Mouse (Mus musculus): ENCODE results near the gene Ptger1. TPM values are rescaled to one million over a fixed set of nuclear protein-coding genes. Genes with fewer than 3 reads are reported as not detected.

The Ptger1 gene
- polyA plus RNA-seq (2015; fragmentation: Nextera tagmentation; extraction: Ambion mirVana), result 0.45 and 1.3 TPM in 2 replicates

- Histone ChIP-seq H3K27me3 (replicated peaks; ENCODE audit: control insufficient read depth, insufficient read depth, low read length) (no peaks in the 10 kb centered on the region), H3K27ac (ENCODE audit: low read length) (no peak within 1 kb of the TSS), H3K4me2 (ENCODE audit: low read length) (no peak within 1 kb of the TSS), H3K9ac (replicated peaks; ENCODE audit: low read depth, low read length) (0 out of 2 replicates have a peak within 1 kb of the TSS, but pooled peaks have one; percentile 17), H3K4me3 (replicated peaks; ENCODE audit: low read length) (no peak within 1 kb of the TSS), H3K36me3 (ENCODE audit: control insufficient read depth, insufficient read depth) (peaks cover 10% of the 10 kb centered on the region; the same call in 1 of the 2 replicates), H3K9me3 (ENCODE audit: control insufficient read depth, low read length) (no peaks in the 10 kb centered on the region), H3K4me1 (replicated peaks; ENCODE audit: control insufficient read depth, insufficient read depth, low read length) (peaks cover 35% of the 10 kb centered on the region)
- WGBS, result 36% methylated on average over 14 of the region's 14 CpGs
- no peak; the same call in 1 of the 2 replicates for ATAC-seq
Observed at GRCm38 (mm10) chr8:83665969-83666865, at the start of gene Ptger1. Ptger1 (plus strand) TSS chr8:83666678.

GRCm38 (mm10) chr8:83617111-83617510 is 49.4 kb upstream of the Ptger1 start:
- 96% methylated on average over 2 of the region's 2 CpGs for WGBS
- peaks cover 10% of the 10 kb centered on the region for H3K36me3 ChIP-seq (ENCODE audit: control insufficient read depth, insufficient read depth)
- no peak overlapping the region for H3K4me3 ChIP-seq (replicated peaks; ENCODE audit: low read length)
- H3K27ac ChIP-seq (ENCODE audit: low read length), result no peak overlapping the region
- H3K9me3 ChIP-seq (ENCODE audit: control insufficient read depth, low read length), result no peaks in the 10 kb centered on the region
- peaks cover 2% of the 10 kb centered on the region; the same call in 1 of the 2 replicates for H3K4me1 ChIP-seq (replicated peaks; ENCODE audit: control insufficient read depth, insufficient read depth, low read length)
- H3K4me2 ChIP-seq (ENCODE audit: low read length), result no peak overlapping the region
- H3K27me3 ChIP-seq (replicated peaks; ENCODE audit: control insufficient read depth, insufficient read depth, low read length), result no peaks in the 10 kb centered on the region
- ATAC-seq, result no peak
- no peak overlapping the region for H3K9ac ChIP-seq (replicated peaks; ENCODE audit: low read depth, low read length)

GRCm38 (mm10) chr8:83618566-83618965 is 47.9 kb upstream of the Ptger1 start:
- no peaks in the 10 kb centered on the region for H3K9me3 ChIP-seq (ENCODE audit: control insufficient read depth, low read length)
- no peaks in the 10 kb centered on the region for H3K27me3 ChIP-seq (replicated peaks; ENCODE audit: control insufficient read depth, insufficient read depth, low read length)
- H3K4me3 ChIP-seq (replicated peaks; ENCODE audit: low read length), result no peak overlapping the region
- peaks cover 6% of the 10 kb centered on the region for H3K36me3 ChIP-seq (ENCODE audit: control insufficient read depth, insufficient read depth)
- peaks cover 3% of the 10 kb centered on the region; the same call in 1 of the 2 replicates for H3K4me1 ChIP-seq (replicated peaks; ENCODE audit: control insufficient read depth, insufficient read depth, low read length)
- no peak overlapping the region for H3K9ac ChIP-seq (replicated peaks; ENCODE audit: low read depth, low read length)
- 93% methylated on average over 2 of the region's 2 CpGs for WGBS
- no peak for ATAC-seq
- no peak overlapping the region for H3K27ac ChIP-seq (ENCODE audit: low read length)
- H3K4me2 ChIP-seq (ENCODE audit: low read length), result no peak overlapping the region

- Histone ChIP-seq H3K36me3 (ENCODE audit: control insufficient read depth, insufficient read depth) (no peaks in the 10 kb centered on the region), H3K9ac (replicated peaks; ENCODE audit: low read depth, low read length) (no peak overlapping the region), H3K4me2 (ENCODE audit: low read length) (no peak overlapping the region), H3K27me3 (replicated peaks; ENCODE audit: control insufficient read depth, insufficient read depth, low read length) (no peaks in the 10 kb centered on the region), H3K9me3 (ENCODE audit: control insufficient read depth, low read length) (no peaks in the 10 kb centered on the region), H3K27ac (ENCODE audit: low read length) (no peak overlapping the region), H3K4me3 (replicated peaks; ENCODE audit: low read length) (no peak overlapping the region), H3K4me1 (replicated peaks; ENCODE audit: control insufficient read depth, insufficient read depth, low read length) (peaks cover 3% of the 10 kb centered on the region; the same call in 1 of the 2 replicates)
- ATAC-seq, result no peak
- 87% methylated on average over 9 of the region's 9 CpGs for WGBS
Observed at GRCm38 (mm10) chr8:83619568-83620285, 46.8 kb upstream of the Ptger1 start.

DNA sequence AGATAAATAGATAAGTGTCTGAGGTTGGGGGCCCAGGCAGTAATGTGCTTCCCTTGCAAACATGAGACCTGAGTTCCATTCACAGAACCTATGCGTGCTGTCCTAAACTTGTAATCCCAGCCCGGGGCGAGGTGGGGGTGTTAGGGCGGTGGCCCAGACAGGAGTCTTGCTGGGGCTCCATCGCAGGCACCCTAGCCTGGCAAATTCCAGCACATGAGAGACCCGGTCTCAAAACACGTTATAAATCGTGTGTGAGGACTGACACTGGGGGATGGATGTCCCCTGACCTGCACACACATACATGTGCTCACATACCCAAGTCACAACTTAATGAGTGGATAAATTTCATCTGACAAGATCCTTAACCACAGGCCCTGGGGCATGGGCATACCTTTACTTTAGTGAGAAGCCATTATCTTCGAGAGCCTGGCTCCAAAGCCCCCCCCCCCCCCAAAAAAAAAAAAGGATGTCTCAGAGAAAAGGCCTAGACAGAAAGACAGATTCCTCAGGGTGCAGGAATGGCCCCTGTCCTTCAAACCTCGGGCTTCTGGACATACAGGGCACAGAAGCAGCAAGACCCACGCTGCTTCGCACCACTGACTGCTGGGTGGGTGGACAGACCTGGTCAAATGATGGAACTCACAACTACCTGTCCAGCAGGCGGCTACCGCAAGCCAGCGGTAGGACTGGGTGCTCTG is 44.6 kb upstream of the Ptger1 start:
- ATAC-seq, result peak; percentile 26
- 54% methylated on average over 15 of the region's 15 CpGs for WGBS
- no peak overlapping the region for H3K27ac ChIP-seq (ENCODE audit: low read length)
- no peaks in the 10 kb centered on the region for H3K9me3 ChIP-seq (ENCODE audit: control insufficient read depth, low read length)
- no peaks in the 10 kb centered on the region for H3K27me3 ChIP-seq (replicated peaks; ENCODE audit: control insufficient read depth, insufficient read depth, low read length)
- H3K36me3 ChIP-seq (ENCODE audit: control insufficient read depth, insufficient read depth), result no peaks in the 10 kb centered on the region
- H3K4me1 ChIP-seq (replicated peaks; ENCODE audit: control insufficient read depth, insufficient read depth, low read length), result peaks cover 3% of the 10 kb centered on the region; the same call in 1 of the 2 replicates
- peak overlapping the region; percentile 52 for H3K4me3 ChIP-seq (replicated peaks; ENCODE audit: low read length)
- H3K9ac ChIP-seq (replicated peaks; ENCODE audit: low read depth, low read length), result peak overlapping the region; percentile 79
- peak overlapping the region; percentile 93 for H3K4me2 ChIP-seq (ENCODE audit: low read length)

- Histone ChIP-seq H3K9me3 (ENCODE audit: control insufficient read depth, low read length) (no peaks in the 10 kb centered on the region), H3K9ac (replicated peaks; ENCODE audit: low read depth, low read length) (peak overlapping the region; percentile 79), H3K27ac (ENCODE audit: low read length) (no peak overlapping the region), H3K4me2 (ENCODE audit: low read length) (peak overlapping the region; percentile 93), H3K27me3 (replicated peaks; ENCODE audit: control insufficient read depth, insufficient read depth, low read length) (no peaks in the 10 kb centered on the region), H3K4me3 (replicated peaks; ENCODE audit: low read length) (peak overlapping the region; percentile 52), H3K36me3 (ENCODE audit: control insufficient read depth, insufficient read depth) (no peaks in the 10 kb centered on the region), H3K4me1 (replicated peaks; ENCODE audit: control insufficient read depth, insufficient read depth, low read length) (peaks cover 3% of the 10 kb centered on the region; the same call in 1 of the 2 replicates)
- ATAC-seq, result peak; percentile 97
- WGBS, result 10% methylated on average over 23 of the region's 23 CpGs
Observed at GRCm38 (mm10) chr8:83622389-83622989, 44.0 kb upstream of the Ptger1 start.

GRCm38 (mm10) chr8:83623549-83623948 is 42.9 kb upstream of the Ptger1 start:
- Histone ChIP-seq H3K27ac (ENCODE audit: low read length) (no peak overlapping the region), H3K9ac (replicated peaks; ENCODE audit: low read depth, low read length) (no peak overlapping the region), H3K4me3 (replicated peaks; ENCODE audit: low read length) (no peak overlapping the region), H3K27me3 (replicated peaks; ENCODE audit: control insufficient read depth, insufficient read depth, low read length) (no peaks in the 10 kb centered on the region), H3K36me3 (ENCODE audit: control insufficient read depth, insufficient read depth) (no peaks in the 10 kb centered on the region), H3K4me1 (replicated peaks; ENCODE audit: control insufficient read depth, insufficient read depth, low read length) (peaks cover 3% of the 10 kb centered on the region; the same call in 1 of the 2 replicates), H3K4me2 (ENCODE audit: low read length) (no peak overlapping the region), H3K9me3 (ENCODE audit: control insufficient read depth, low read length) (no peaks in the 10 kb centered on the region)
- 87% methylated on average over 7 of the region's 7 CpGs for WGBS
- ATAC-seq, result no peak

- H3K4me3 ChIP-seq (replicated peaks; ENCODE audit: low read length), result no peak overlapping the region
- no peaks in the 10 kb centered on the region for H3K9me3 ChIP-seq (ENCODE audit: control insufficient read depth, low read length)
- peaks cover 3% of the 10 kb centered on the region; the same call in 1 of the 2 replicates for H3K4me1 ChIP-seq (replicated peaks; ENCODE audit: control insufficient read depth, insufficient read depth, low read length)
- no peak overlapping the region for H3K27ac ChIP-seq (ENCODE audit: low read length)
- 43% methylated on average over 3 of the region's 3 CpGs for WGBS
- H3K27me3 ChIP-seq (replicated peaks; ENCODE audit: control insufficient read depth, insufficient read depth, low read length), result no peaks in the 10 kb centered on the region
- no peak for ATAC-seq
- no peak overlapping the region for H3K9ac ChIP-seq (replicated peaks; ENCODE audit: low read depth, low read length)
- no peaks in the 10 kb centered on the region for H3K36me3 ChIP-seq (ENCODE audit: control insufficient read depth, insufficient read depth)
- H3K4me2 ChIP-seq (ENCODE audit: low read length), result no peak overlapping the region
Observed at GRCm38 (mm10) chr8:83624739-83625138, 41.7 kb upstream of the Ptger1 start.

Data from forebrain, embryonic 16.5 days (tissue).